Mouse (Mus musculus) limb, embryonic 12.5 days (tissue): ENCODE measurements around the gene Slc25a4. TPM values are rescaled to one million over a fixed set of nuclear protein-coding genes. Genes with fewer than 3 reads are reported as not detected.

ENCODE experiments used
- ATAC-seq: fragments of 200-750 bp; cut with Nextera tagmentation; 2 replicates; pipeline ENCODE4 v1.8.0; 2017; ENCODE audit warnings: low read depth, moderate TSS enrichment; ENCODE audit not compliant: insufficient number of reproducible peaks, insufficient read depth, low FRiP score, low TSS enrichment
- H3K27ac ChIP-seq: fragments of 300-500 bp; sonication (generic); 2 replicates; pipeline ENCODE4 v1.5.1; 2016; ENCODE audit warnings: mild to moderate bottlenecking, moderate library complexity
- H3K27me3 ChIP-seq: fragments of 300-500 bp; sonication (generic); 2 replicates; pipeline ENCODE4 v1.6.1; 2016; ENCODE audit warnings: mild to moderate bottlenecking, moderate library complexity
- H3K36me3 ChIP-seq: fragments of 300-500 bp; sonication (generic); 2 replicates; pipeline ENCODE4 v1.6.1; 2016; ENCODE audit warnings: mild to moderate bottlenecking, moderate library complexity
- H3K4me1 ChIP-seq: fragments of 300-500 bp; sonication (generic); replicated peaks from 2 replicates; pipeline ENCODE4 v1.6.1; 2016
- H3K4me2 ChIP-seq: fragments of 300-500 bp; sonication (generic); 2 replicates; pipeline ENCODE4 v1.6.1; 2016; ENCODE audit warnings: mild to moderate bottlenecking, moderate library complexity
- H3K4me3 ChIP-seq: fragments of 300-500 bp; sonication (generic); replicated peaks from 2 replicates; pipeline ENCODE4 v1.5.1; 2016; ENCODE audit warnings: mild to moderate bottlenecking
- H3K9ac ChIP-seq: fragments of 300-500 bp; sonication (generic); replicated peaks from 2 replicates; pipeline ENCODE4 v1.6.1; 2016; ENCODE audit warnings: mild to moderate bottlenecking, moderate library complexity
- H3K9me3 ChIP-seq: fragments of 300-500 bp; sonication (generic); 2 replicates; pipeline ENCODE4 v1.6.1; 2016; ENCODE audit warnings: mild to moderate bottlenecking, moderate library complexity
- WGBS: fragments of 180-500 bp; shearing (Covaris S2); methylation state at CpG from one replicate; pipeline ENCODE4 v1.1.7; 2016; 5-methylcytosine and 5-hydroxymethylcytosine counted together
- polyA plus RNA-seq: library from polyadenylated mRNA; unstranded; fragments of >200 nt; fragmentation: Nextera tagmentation; extraction: Ambion mirVana; gene quantifications from 2 replicates; pipeline ENCODE4 v1.2.1, GENCODE M21; 2016

The Slc25a4 gene
- polyA plus RNA-seq, 1 experiment from 2014 or later = 487 TPM

DNA sequence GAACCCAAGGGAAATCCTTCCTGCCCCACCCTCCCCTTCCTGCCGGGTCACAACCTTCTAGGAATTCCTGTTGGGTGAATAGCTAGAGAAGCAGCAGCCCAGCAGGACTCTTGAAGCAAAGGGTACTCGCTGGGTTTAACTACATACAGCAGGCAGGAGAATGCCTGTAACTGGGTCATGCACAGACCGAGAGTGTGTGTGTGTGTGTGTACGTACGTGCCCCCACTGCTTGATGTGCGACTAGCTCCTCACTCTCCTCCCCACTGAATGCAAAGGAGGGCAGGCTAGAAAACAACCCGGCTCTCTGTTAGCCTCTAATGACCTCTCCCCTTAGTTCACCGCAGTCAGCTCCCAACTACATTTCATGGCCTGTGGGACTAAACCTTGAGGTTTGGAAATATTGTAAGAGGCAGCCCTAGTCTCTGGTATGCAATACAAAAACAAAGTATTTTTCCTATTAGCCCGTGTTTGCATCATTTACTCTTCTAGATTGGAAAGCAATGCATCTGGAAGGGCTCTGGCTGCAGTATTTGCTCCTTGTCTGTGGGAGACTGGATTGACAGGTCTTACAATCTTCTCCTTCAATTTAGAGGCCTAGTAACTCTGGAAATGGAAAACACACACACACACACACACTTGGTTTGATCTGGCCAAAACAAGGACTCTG, 6.0 kb downstream of the Slc25a4 start:
- no peak for ATAC-seq
- Histone ChIP-seq H3K36me3 (peaks cover 89% of the 10 kb centered on the region), H3K4me1 (peaks cover 27% of the 10 kb centered on the region), H3K4me2 (no peak overlapping the region), H3K9me3 (no peaks in the 10 kb centered on the region), H3K9ac (no peak overlapping the region), H3K4me3 (no peak overlapping the region), H3K27me3 (no peaks in the 10 kb centered on the region), H3K27ac (peak overlapping the region; percentile 37; the same call in 1 of the 2 replicates)
- WGBS = 81% methylated on average over 9 of the region's 9 CpGs

DNA sequence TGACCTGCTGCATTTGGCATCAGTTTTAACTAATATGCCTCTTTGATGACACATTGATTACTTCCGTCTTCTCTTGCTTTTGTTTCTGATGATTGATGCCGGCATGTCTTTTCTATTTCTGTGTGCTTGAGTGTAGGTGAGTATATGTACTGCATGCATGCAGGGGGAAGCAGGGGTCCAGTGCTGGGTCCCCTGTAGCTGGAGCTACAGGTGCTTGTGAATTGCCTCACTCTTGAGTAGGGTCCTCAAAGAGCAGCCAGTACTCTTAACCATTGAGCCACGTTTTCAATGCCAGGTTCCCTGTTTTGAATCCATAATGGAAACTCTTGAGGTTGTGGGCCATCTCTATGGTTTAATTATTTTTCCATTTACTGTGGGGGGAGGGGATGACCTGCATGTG, 6.8 kb downstream of the Slc25a4 start:
- no peak overlapping the region for H3K4me3 ChIP-seq
- no peak for ATAC-seq
- peaks cover 19% of the 10 kb centered on the region for H3K4me1 ChIP-seq
- 93% methylated on average over 3 of the region's 3 CpGs for WGBS
- peaks cover 86% of the 10 kb centered on the region for H3K36me3 ChIP-seq
- H3K9me3 ChIP-seq = no peaks in the 10 kb centered on the region
- H3K27ac ChIP-seq = no peak overlapping the region
- no peak overlapping the region for H3K9ac ChIP-seq
- no peak overlapping the region for H3K4me2 ChIP-seq
- H3K27me3 ChIP-seq = no peaks in the 10 kb centered on the region

- H3K27ac ChIP-seq = no peak overlapping the region
- H3K36me3 ChIP-seq = peaks cover 66% of the 10 kb centered on the region
- no peak overlapping the region for H3K9ac ChIP-seq
- no peaks in the 10 kb centered on the region for H3K9me3 ChIP-seq
- no peak overlapping the region for H3K4me3 ChIP-seq
- H3K4me1 ChIP-seq = peaks cover 7% of the 10 kb centered on the region
- H3K27me3 ChIP-seq = no peaks in the 10 kb centered on the region
- 88% methylated on average over 6 of the region's 6 CpGs for WGBS
- H3K4me2 ChIP-seq = no peak overlapping the region
- no peak for ATAC-seq
Observed at GRCm38 (mm10) chr8:46202350-46202749, 8.7 kb downstream of the Slc25a4 start.

- no peak overlapping the region for H3K27ac ChIP-seq
- H3K27me3 ChIP-seq = no peaks in the 10 kb centered on the region
- no peaks in the 10 kb centered on the region for H3K9me3 ChIP-seq
- H3K4me2 ChIP-seq = no peak overlapping the region
- ATAC-seq = no peak
- 89% methylated on average over 5 of the region's 5 CpGs for WGBS
- peaks cover 51% of the 10 kb centered on the region for H3K36me3 ChIP-seq
- no peak overlapping the region for H3K4me3 ChIP-seq
- H3K4me1 ChIP-seq = no peaks in the 10 kb centered on the region
- H3K9ac ChIP-seq = no peak overlapping the region
Observed at GRCm38 (mm10) chr8:46197673-46198072, 13.4 kb downstream of the Slc25a4 start.

DNA sequence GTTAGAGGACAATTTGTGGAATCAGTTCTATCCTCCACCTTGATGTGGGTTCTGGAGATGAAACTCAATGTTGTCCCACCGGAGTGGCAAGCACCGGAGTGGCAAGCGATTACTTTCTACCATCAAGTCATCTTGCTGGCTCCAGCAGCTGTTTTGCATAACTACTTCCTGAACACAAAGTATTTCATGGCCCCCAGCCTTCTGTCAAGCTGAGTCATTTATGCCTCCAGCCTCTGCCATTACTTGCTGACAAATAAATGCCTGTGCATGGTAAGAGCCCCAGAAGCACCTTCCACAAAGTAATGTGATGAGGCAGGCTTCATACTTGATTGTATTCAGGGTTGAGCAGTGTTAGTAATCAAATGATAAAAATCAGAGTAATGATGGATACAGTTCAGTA, 14.2 kb downstream of the Slc25a4 start:
- Histone ChIP-seq H3K4me1 (no peaks in the 10 kb centered on the region), H3K9me3 (no peaks in the 10 kb centered on the region), H3K9ac (no peak overlapping the region), H3K27ac (no peak overlapping the region), H3K27me3 (no peaks in the 10 kb centered on the region), H3K4me2 (no peak overlapping the region), H3K36me3 (peaks cover 50% of the 10 kb centered on the region), H3K4me3 (no peak overlapping the region)
- ATAC-seq = no peak
- 73% methylated on average over 3 of the region's 3 CpGs for WGBS

- ATAC-seq = no peak
- H3K9me3 ChIP-seq = no peaks in the 10 kb centered on the region
- WGBS = 77% methylated on average over 8 of the region's 8 CpGs
- no peaks in the 10 kb centered on the region for H3K27me3 ChIP-seq
- no peak overlapping the region for H3K27ac ChIP-seq
- no peak overlapping the region for H3K4me2 ChIP-seq
- H3K9ac ChIP-seq = no peak overlapping the region
- H3K4me3 ChIP-seq = no peak overlapping the region
- H3K4me1 ChIP-seq = no peaks in the 10 kb centered on the region
- peaks cover 49% of the 10 kb centered on the region for H3K36me3 ChIP-seq
Observed at GRCm38 (mm10) chr8:46193100-46193499, 18.0 kb downstream of the Slc25a4 start.

GRCm38 (mm10) chr8:46185361-46185760, 25.7 kb downstream of the Slc25a4 start:
- Histone ChIP-seq H3K9me3 (no peaks in the 10 kb centered on the region), H3K4me3 (no peak overlapping the region), H3K4me1 (no peaks in the 10 kb centered on the region), H3K27ac (no peak overlapping the region), H3K9ac (no peak overlapping the region), H3K36me3 (peaks cover 28% of the 10 kb centered on the region), H3K27me3 (no peaks in the 10 kb centered on the region), H3K4me2 (no peak overlapping the region)
- no peak for ATAC-seq
- 3% methylated on average over 2 of the region's 2 CpGs for WGBS

GRCm38 (mm10) chr8:46180136-46180535, 30.9 kb downstream of the Slc25a4 start:
- peaks cover 36% of the 10 kb centered on the region for H3K36me3 ChIP-seq
- no peak overlapping the region for H3K4me2 ChIP-seq
- H3K9me3 ChIP-seq = no peaks in the 10 kb centered on the region
- H3K4me3 ChIP-seq = no peak overlapping the region
- WGBS = 96% methylated on average over 7 of the region's 7 CpGs
- no peaks in the 10 kb centered on the region for H3K4me1 ChIP-seq
- no peak for ATAC-seq
- H3K27me3 ChIP-seq = no peaks in the 10 kb centered on the region
- H3K9ac ChIP-seq = no peak overlapping the region
- no peak overlapping the region for H3K27ac ChIP-seq

- Histone ChIP-seq H3K9me3 (no peaks in the 10 kb centered on the region), H3K36me3 (peaks cover 32% of the 10 kb centered on the region), H3K4me2 (no peak overlapping the region), H3K27ac (no peak overlapping the region), H3K9ac (no peak overlapping the region), H3K27me3 (no peaks in the 10 kb centered on the region), H3K4me3 (no peak overlapping the region), H3K4me1 (no peaks in the 10 kb centered on the region)
- ATAC-seq = no peak
- 82% methylated on average over 2 of the region's 2 CpGs for WGBS
Observed at GRCm38 (mm10) chr8:46173651-46174050, 37.4 kb downstream of the Slc25a4 start.

- peak overlapping the region; percentile 67 for H3K4me3 ChIP-seq
- H3K4me2 ChIP-seq = peak overlapping the region; percentile 72
- WGBS = 0% methylated on average over 24 of the region's 25 CpGs
- H3K27me3 ChIP-seq = no peaks in the 10 kb centered on the region
- H3K9ac ChIP-seq = peak overlapping the region; percentile 84
- H3K4me1 ChIP-seq = peaks cover 17% of the 10 kb centered on the region
- no peak for ATAC-seq
- peak overlapping the region; percentile 83 for H3K27ac ChIP-seq
- H3K36me3 ChIP-seq = no peaks in the 10 kb centered on the region
- H3K9me3 ChIP-seq = no peaks in the 10 kb centered on the region
Observed at GRCm38 (mm10) chr8:46163870-46164190, 47.3 kb downstream of the Slc25a4 start.

- H3K9me3 ChIP-seq = no peaks in the 10 kb centered on the region
- H3K4me3 ChIP-seq = peak overlapping the region; percentile 67
- no peaks in the 10 kb centered on the region for H3K27me3 ChIP-seq
- no peaks in the 10 kb centered on the region for H3K36me3 ChIP-seq
- H3K4me2 ChIP-seq = peak overlapping the region; percentile 72
- peak; percentile 98 for ATAC-seq
- H3K27ac ChIP-seq = peak overlapping the region; percentile 83
- WGBS = 3% methylated on average over 74 of the region's 77 CpGs
- peaks cover 17% of the 10 kb centered on the region for H3K4me1 ChIP-seq
- H3K9ac ChIP-seq = peak overlapping the region; percentile 84
Observed at GRCm38 (mm10) chr8:46162953-46163869, 47.9 kb downstream of the Slc25a4 start.
